Mouse (Mus musculus) ES-E14 (cell line): ENCODE data around the gene Cyb5r1.

Experiments used
- HCFC1 ChIP-seq: IDR thresholded peaks from 2 replicates; pipeline ENCODE4 v1.6.1; 2012; ENCODE audit warnings: low read length, inconsistent platforms, borderline replicate concordance; ENCODE audit not compliant: insufficient read depth
- ZC3H11A ChIP-seq: IDR thresholded peaks from 2 replicates; pipeline ENCODE4 v1.6.1; 2012; ENCODE audit warnings: low read depth, mild to moderate bottlenecking, inconsistent platforms, low read length, borderline replicate concordance
- ZNF384 ChIP-seq: IDR thresholded peaks from 2 replicates; pipeline ENCODE4 v1.6.1; 2012; ENCODE audit warnings: low read depth, low read length, inconsistent platforms

DNA sequence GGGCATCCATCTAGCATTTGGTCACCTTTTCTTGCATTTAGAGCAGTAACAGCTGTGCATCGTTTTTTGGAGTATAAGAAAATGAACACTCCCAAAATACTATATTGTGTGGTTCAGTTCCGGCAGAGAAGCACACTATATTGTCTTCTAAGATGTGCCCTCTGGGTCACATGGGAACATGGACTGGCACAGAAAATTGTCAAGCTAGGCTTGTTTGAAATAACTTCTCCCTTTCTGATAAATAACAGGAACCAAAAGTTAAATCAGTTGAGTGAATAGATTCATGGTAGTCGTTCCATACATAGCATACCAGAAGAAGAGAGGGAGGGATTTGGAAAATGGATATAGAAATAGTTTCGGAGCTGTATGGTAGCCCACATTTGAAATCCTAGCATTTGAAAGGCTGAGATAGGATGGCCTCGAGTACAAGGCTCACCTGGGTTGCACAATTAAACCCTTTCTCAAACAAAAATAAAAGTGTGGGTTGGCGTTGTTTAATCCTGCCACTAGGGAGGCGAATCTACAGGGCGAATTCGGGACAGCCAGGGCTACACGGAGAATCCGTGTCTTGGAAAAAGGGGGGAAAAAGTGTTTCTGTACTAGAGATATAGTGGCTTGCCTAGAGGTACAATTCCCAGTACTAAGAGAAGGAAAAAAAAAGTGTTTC, 9.3 kb downstream of the Cyb5r1 start:
- TF ChIP-seq ZNF384 (no peak; the same call in 1 of the 2 replicates), ZC3H11A (no peak), HCFC1 (no peak)
